Mouse (Mus musculus): ENCODE data around the gene 9430015G10Rik. TPM values are rescaled to one million over a fixed set of nuclear protein-coding genes. Genes with fewer than 3 reads are reported as not detected.
"Not testable (repeated sequence)": the region's sequence is repeated elsewhere in the genome, so short reads cannot be mapped to it uniquely, and the experiment has no call there.

The 9430015G10Rik gene
- polyA plus RNA-seq, 1 experiment from 2014 or later = 40.6 TPM

- Histone ChIP-seq H3K36me3 (no peaks in the 10 kb centered on the region), H3K9ac (replicated peaks) (no peak overlapping the region)
- 96% methylated on average over 14 of the region's 14 CpGs for WGBS
Observed at GRCm38 (mm10) chr4:156135801-156136200, 26.0 kb downstream of the 9430015G10Rik start.

DNA sequence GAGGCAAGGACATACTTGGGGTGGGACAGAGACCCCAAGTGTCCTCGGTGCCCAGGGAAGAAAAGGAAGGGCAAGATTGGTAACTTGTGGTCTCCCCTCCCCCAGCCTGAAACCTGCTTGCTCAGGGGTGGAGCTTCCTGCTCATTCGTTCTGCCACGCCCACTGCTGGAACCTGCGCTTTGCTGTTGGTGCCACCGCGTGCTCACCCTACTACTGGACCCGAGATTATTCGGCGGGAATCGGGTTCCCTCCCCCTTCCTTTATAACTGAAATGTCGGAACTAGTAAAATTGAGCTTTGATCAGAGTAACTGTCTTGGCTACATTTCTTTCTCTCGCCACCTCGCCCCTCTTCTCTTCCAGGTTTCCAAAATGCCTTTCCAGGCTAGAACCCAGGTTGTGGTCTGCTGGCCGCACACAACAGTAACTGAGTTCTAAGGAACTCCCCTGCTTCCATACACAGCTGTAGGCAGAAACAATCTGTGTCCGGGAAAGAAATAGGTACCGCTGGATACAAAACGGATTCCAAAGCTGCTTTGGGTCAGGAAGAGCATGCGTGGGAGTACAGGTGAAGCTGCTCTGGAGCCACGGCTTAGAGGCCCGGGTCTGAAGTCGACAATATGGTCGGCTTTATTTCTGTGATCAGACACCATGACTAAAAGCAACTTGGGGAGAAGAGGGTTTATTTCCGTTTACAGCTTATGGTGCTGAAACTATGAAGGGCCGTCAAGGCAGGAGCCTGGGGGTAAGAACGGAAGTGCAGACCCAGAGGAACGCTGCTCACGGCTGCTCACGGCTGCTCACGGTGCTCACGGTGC, 26.7 kb downstream of the 9430015G10Rik start:
- no peak overlapping the region for H3K9ac ChIP-seq (replicated peaks)
- H3K27me3 ChIP-seq = no peaks in the 10 kb centered on the region
- H3K9me3 ChIP-seq = peaks cover 7% of the 10 kb centered on the region; the same call in 1 of the 2 replicates
- H3K4me2 ChIP-seq (replicated peaks) = no peak overlapping the region
- H3K4me1 ChIP-seq (replicated peaks) = 0 out of 2 replicates have a peak, but pooled peaks cover 4% of the 10 kb centered on the region
- WGBS = 95% methylated on average over 30 of the region's 30 CpGs
- H3K36me3 ChIP-seq = no peaks in the 10 kb centered on the region
- H3K4me3 ChIP-seq (replicated peaks) = no peak overlapping the region
- no peak overlapping the region for H3K27ac ChIP-seq
- ATAC-seq = no peak

More at GRCm38 (mm10) chr4:156135801-156136200, 26.0 kb downstream of the 9430015G10Rik start:
- H3K27me3 ChIP-seq = no peaks in the 10 kb centered on the region
- no peak overlapping the region for H3K4me3 ChIP-seq (replicated peaks)
- H3K27ac ChIP-seq = no peak overlapping the region
- ATAC-seq = no peak
- H3K9me3 ChIP-seq = peaks cover 7% of the 10 kb centered on the region; the same call in 1 of the 2 replicates
- H3K4me2 ChIP-seq (replicated peaks) = no peak overlapping the region
- H3K4me1 ChIP-seq (replicated peaks) = 0 out of 2 replicates have a peak, but pooled peaks cover 4% of the 10 kb centered on the region

DNA sequence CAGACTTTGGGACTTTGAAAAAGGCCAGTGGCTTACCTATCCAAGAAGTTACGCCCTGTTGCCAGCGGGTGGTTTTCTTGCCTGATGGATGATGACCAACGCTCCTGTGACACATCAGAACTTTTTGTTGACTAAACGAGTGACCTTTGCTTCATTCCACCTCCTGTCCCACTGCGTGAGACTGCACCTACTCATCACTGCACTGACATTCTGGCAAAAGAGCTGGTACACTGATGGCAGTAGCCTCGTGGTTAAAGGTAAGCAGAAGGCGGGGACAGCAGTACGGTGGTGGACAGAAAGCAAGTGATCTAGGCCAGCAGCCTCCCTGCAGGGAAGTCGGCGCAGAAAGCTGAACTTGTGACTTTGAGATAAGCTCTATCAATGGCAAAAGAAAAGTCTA, 41.1 kb downstream of the 9430015G10Rik start:
- not testable (repeated sequence) for H3K4me2 ChIP-seq (replicated peaks); H3K36me3 ChIP-seq; H3K27me3 ChIP-seq; H3K4me3 ChIP-seq (replicated peaks); ATAC-seq; H3K9ac ChIP-seq (replicated peaks); H3K9me3 ChIP-seq; H3K4me1 ChIP-seq (replicated peaks); H3K27ac ChIP-seq
- 93% methylated on average over 10 of the region's 10 CpGs for WGBS

- ATAC-seq = no peak
- H3K9me3 ChIP-seq = peaks cover 14% of the 10 kb centered on the region
- no peaks in the 10 kb centered on the region for H3K27me3 ChIP-seq
- H3K36me3 ChIP-seq = no peaks in the 10 kb centered on the region
- no peak overlapping the region for H3K27ac ChIP-seq
- no peak overlapping the region for H3K4me2 ChIP-seq (replicated peaks)
- H3K4me1 ChIP-seq (replicated peaks) = no peaks in the 10 kb centered on the region
- H3K9ac ChIP-seq (replicated peaks) = no peak overlapping the region
- no peak overlapping the region for H3K4me3 ChIP-seq (replicated peaks)
- WGBS = 95% methylated on average over 3 of the region's 3 CpGs
Observed at GRCm38 (mm10) chr4:156154771-156155170, 45.0 kb downstream of the 9430015G10Rik start.

- Histone ChIP-seq H3K4me3 (replicated peaks) (no peak overlapping the region), H3K9me3 (peaks cover 12% of the 10 kb centered on the region), H3K36me3 (peaks cover 98% of the 10 kb centered on the region), H3K4me2 (replicated peaks) (no peak overlapping the region), H3K27me3 (no peaks in the 10 kb centered on the region), H3K4me1 (replicated peaks) (no peaks in the 10 kb centered on the region), H3K27ac (no peak overlapping the region), H3K9ac (replicated peaks) (no peak overlapping the region)
- no peak for ATAC-seq
- 89% methylated on average over 9 of the region's 9 CpGs for WGBS
Observed at GRCm38 (mm10) chr4:156166477-156166876, 56.7 kb downstream of the 9430015G10Rik start.

DNA sequence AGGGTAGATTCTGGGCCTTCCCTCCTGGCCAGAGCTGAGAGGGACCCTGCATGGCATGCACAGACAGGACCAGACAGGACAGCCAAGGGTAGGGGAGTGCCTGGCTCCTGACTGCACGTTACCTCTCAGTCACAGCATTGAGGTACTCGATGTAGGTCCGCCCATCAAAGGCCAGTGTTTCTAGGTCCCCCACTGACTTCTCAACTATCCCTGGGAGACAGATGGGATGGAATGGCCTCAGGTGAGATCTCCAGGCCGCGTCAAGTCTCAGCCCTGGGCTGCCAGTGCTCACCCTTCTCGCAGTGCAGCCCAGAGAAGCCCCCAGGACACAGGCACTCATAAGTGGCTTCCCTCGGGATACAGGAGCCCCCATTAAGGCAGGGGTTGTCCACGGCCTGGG, 58.8 kb downstream of the 9430015G10Rik start:
- 94% methylated on average over 8 of the region's 8 CpGs for WGBS
- Histone ChIP-seq H3K4me1 (replicated peaks) (no peaks in the 10 kb centered on the region), H3K27ac (no peak overlapping the region), H3K9ac (replicated peaks) (no peak overlapping the region), H3K27me3 (no peaks in the 10 kb centered on the region), H3K4me3 (replicated peaks) (no peak overlapping the region), H3K9me3 (no peaks in the 10 kb centered on the region), H3K4me2 (replicated peaks) (no peak overlapping the region), H3K36me3 (peaks cover 100% of the 10 kb centered on the region)
- ATAC-seq = no peak

DNA sequence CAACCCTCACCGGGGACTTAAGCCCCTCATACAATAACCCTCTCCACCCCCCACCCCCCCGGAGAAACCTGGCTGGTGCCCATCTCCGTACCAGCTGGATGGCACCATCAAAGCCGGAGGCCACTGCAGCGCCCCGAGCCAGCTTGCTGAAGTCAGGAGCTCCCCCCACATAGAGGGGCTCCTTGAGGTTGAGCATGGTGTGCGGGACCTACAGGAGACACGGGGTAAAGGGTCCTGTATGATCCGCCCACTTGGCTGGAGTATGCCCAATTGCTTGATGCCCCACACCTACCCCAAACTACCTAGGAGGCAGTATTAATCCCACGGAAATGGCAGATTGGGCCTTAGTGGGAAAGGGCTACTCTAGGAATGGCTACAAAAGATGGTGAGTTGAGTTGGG, 59.3 kb downstream of the 9430015G10Rik start:
- H3K4me1 ChIP-seq (replicated peaks) = no peaks in the 10 kb centered on the region
- H3K4me2 ChIP-seq (replicated peaks) = no peak overlapping the region
- H3K9me3 ChIP-seq = no peaks in the 10 kb centered on the region
- WGBS = 96% methylated on average over 10 of the region's 10 CpGs
- H3K4me3 ChIP-seq (replicated peaks) = no peak overlapping the region
- H3K27ac ChIP-seq = no peak overlapping the region
- no peaks in the 10 kb centered on the region for H3K27me3 ChIP-seq
- no peak for ATAC-seq
- H3K36me3 ChIP-seq = peaks cover 100% of the 10 kb centered on the region
- H3K9ac ChIP-seq (replicated peaks) = no peak overlapping the region

DNA sequence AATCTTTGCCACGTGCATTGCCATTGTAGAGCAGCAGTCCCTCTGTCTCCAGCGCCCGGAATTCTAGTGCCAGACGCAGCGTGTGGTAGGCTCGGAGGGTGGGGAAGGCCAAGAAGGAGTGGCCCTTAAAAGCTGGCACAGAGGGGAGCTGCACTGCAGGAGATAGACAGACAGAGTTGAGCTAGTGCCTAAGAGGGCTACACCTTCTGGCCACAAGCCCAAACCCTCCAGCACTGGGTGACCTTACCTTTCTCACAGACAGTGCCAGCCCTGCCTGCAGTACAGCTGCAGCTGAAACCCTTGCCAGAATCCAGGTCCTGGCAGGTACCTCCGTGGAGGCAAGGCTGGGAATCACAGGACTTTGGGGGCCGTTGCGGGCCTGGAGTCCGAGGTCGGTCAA, 62.0 kb downstream of the 9430015G10Rik start:
- ATAC-seq = no peak
- Histone ChIP-seq H3K27me3 (no peaks in the 10 kb centered on the region), H3K9ac (replicated peaks) (no peak overlapping the region), H3K36me3 (peaks cover 100% of the 10 kb centered on the region), H3K4me2 (replicated peaks) (no peak overlapping the region), H3K4me1 (replicated peaks) (no peaks in the 10 kb centered on the region), H3K27ac (no peak overlapping the region), H3K9me3 (no peaks in the 10 kb centered on the region), H3K4me3 (replicated peaks) (no peak overlapping the region)
- 97% methylated on average over 11 of the region's 11 CpGs for WGBS

Other genes with a start within 250 kb of the 9430015G10Rik start
- gene Tas1r3, start 246.6 kb upstream of the 9430015G10Rik start, polyA plus RNA-seq (2015; fragmentation: Nextera tagmentation; extraction: Ambion mirVana) = 0.80 and 0.83 TPM in 2 replicates
- 22.1 and 24.5 TPM in 2 replicates for gene Cptp, start 240.5 kb upstream of the 9430015G10Rik start, polyA plus RNA-seq (2015; fragmentation: Nextera tagmentation; extraction: Ambion mirVana)
- gene Ints11, start 240.4 kb upstream of the 9430015G10Rik start, polyA plus RNA-seq (2015; fragmentation: Nextera tagmentation; extraction: Ambion mirVana) = 85.3 and 88.6 TPM in 2 replicates
- 52.5 and 52.6 TPM in 2 replicates for gene Pusl1, start 218.2 kb upstream of the 9430015G10Rik start, polyA plus RNA-seq (2015; fragmentation: Nextera tagmentation; extraction: Ambion mirVana)
- 66.0 and 73.5 TPM in 2 replicates for gene Acap3, start 218.2 kb upstream of the 9430015G10Rik start, polyA plus RNA-seq (2015; fragmentation: Nextera tagmentation; extraction: Ambion mirVana)
- gene Ube2j2, start 166.2 kb upstream of the 9430015G10Rik start, polyA plus RNA-seq (2015; fragmentation: Nextera tagmentation; extraction: Ambion mirVana) = 128 and 135 TPM in 2 replicates
- 8.2 and 11.0 TPM in 2 replicates for gene C1qtnf12, start 147.7 kb upstream of the 9430015G10Rik start, polyA plus RNA-seq (2015; fragmentation: Nextera tagmentation; extraction: Ambion mirVana)
- gene B3galt6, start 117.3 kb upstream of the 9430015G10Rik start, polyA plus RNA-seq (2015; fragmentation: Nextera tagmentation; extraction: Ambion mirVana) = 25.0 and 26.9 TPM in 2 replicates
- 125 and 128 TPM in 2 replicates for gene Sdf4, start 117.1 kb upstream of the 9430015G10Rik start, polyA plus RNA-seq (2015; fragmentation: Nextera tagmentation; extraction: Ambion mirVana)
- 0.57 TPM in 2 replicates for gene Tnfrsf4, start 96.1 kb upstream of the 9430015G10Rik start, polyA plus RNA-seq (2015; fragmentation: Nextera tagmentation; extraction: Ambion mirVana)
- 2.0 and 2.3 TPM in 2 replicates for gene Tnfrsf18, start 83.8 kb upstream of the 9430015G10Rik start, polyA plus RNA-seq (2015; fragmentation: Nextera tagmentation; extraction: Ambion mirVana)
- gene Ttll10, start 50.6 kb upstream of the 9430015G10Rik start, polyA plus RNA-seq (2015; fragmentation: Nextera tagmentation; extraction: Ambion mirVana) = not detected in 2 replicates
- gene Rnf223, start 20.5 kb downstream of the 9430015G10Rik start, polyA plus RNA-seq (2015; fragmentation: Nextera tagmentation; extraction: Ambion mirVana) = 0.66 and 0.93 TPM in 2 replicates
- gene Agrn, start 87.5 kb downstream of the 9430015G10Rik start, polyA plus RNA-seq (2015; fragmentation: Nextera tagmentation; extraction: Ambion mirVana) = 129 and 142 TPM in 2 replicates
- gene Isg15, start 90.8 kb downstream of the 9430015G10Rik start, polyA plus RNA-seq (2015; fragmentation: Nextera tagmentation; extraction: Ambion mirVana) = 1.2 and 2.0 TPM in 2 replicates
- 5.3 and 6.9 TPM in 2 replicates for gene AW011738, start 93.3 kb downstream of the 9430015G10Rik start, polyA plus RNA-seq (2015; fragmentation: Nextera tagmentation; extraction: Ambion mirVana)
- gene Perm1, start 105.9 kb downstream of the 9430015G10Rik start, polyA plus RNA-seq (2015; fragmentation: Nextera tagmentation; extraction: Ambion mirVana) = 2.3 and 2.5 TPM in 2 replicates
- 26.4 and 28.3 TPM in 2 replicates for gene Plekhn1, start 124.9 kb downstream of the 9430015G10Rik start, polyA plus RNA-seq (2015; fragmentation: Nextera tagmentation; extraction: Ambion mirVana)
- 57.9 and 60.1 TPM in 2 replicates for gene Noc2l, start 126.0 kb downstream of the 9430015G10Rik start, polyA plus RNA-seq (2015; fragmentation: Nextera tagmentation; extraction: Ambion mirVana)
- gene Samd11, start 145.7 kb downstream of the 9430015G10Rik start, polyA plus RNA-seq (2015; fragmentation: Nextera tagmentation; extraction: Ambion mirVana) = 5.2 and 6.0 TPM in 2 replicates
- not detected in 2 replicates for gene Vmn2r-ps159, start 221.1 kb downstream of the 9430015G10Rik start, polyA plus RNA-seq (2015; fragmentation: Nextera tagmentation; extraction: Ambion mirVana)

Measured in midbrain, embryonic 13.5 days (tissue).